Mouse (Mus musculus): Measurements from ENCODE around the gene Prlh. TPM values are rescaled to one million over a fixed set of nuclear protein-coding genes. Genes with fewer than 3 reads are reported as not detected.

Prlh gene
- not detected for total RNA-seq (2021)
- long read RNA-seq, experiment 1, result 0 reads
- long read RNA-seq, experiment 2, result 0 reads

DNA sequence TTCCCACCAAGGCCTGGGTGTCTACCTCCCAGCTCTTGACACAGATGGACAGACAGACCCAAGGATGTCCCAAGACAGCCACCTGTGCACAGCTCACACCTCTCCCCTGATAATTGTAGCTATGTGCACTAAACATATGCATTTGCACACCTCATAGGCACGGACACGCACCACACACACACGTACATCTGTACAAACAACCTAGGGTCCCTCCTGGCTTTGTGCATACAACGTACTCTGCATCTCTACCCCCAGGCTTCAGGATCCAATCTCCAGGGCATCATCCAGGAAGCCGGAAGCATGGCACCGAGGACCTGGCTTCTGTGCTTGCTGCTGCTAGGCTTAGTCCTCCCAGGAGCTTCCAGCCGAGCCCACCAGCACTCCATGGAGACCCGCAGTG, at the start of gene Prlh:
TSS of gene Prlh (plus strand) at position 301 of the 400 bp plus-strand sequence.
- no peak for DNase-seq

GRCm38 (mm10) chr1:90903211-90903945, 49.5 kb upstream of the Prlh start:
- no peak for DNase-seq

- DNase-seq, result peak; percentile 32
These were observed 48.9 kb upstream of the Prlh start for GRCm38 (mm10) chr1:90903971-90904458.

DNA sequence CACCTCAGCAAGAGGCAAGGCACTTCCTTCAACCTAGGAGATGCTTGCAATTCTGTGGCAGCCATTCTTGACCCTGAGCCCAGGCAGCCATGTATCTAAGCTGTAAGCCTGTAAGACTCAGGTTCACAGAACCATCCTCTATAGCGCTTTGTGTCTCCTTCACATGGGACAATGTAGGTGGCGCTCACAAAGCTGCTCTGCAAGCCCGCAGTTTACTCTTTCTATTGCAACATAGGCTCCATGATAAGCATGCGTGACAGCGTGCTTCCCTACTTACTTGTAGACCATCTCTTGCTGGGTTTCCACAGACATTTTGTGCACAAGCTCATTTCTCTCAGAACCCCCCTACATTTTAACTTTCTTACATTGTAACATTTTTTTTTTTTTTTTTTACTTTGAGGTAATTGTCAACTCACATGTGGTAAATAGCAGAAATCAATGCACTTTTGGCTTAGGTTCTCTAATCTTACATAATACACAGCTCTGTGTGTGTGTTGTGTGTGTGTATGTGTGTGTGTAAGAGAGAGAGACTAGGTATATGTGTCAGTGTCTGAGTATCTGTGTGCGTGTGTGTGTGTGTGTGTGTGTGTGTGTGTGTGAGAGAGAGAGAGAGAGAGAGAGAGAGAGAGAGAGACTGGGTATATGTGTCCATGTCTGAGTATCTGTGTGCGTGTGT, 48.0 kb upstream of the Prlh start:
- no peak for DNase-seq

DNA sequence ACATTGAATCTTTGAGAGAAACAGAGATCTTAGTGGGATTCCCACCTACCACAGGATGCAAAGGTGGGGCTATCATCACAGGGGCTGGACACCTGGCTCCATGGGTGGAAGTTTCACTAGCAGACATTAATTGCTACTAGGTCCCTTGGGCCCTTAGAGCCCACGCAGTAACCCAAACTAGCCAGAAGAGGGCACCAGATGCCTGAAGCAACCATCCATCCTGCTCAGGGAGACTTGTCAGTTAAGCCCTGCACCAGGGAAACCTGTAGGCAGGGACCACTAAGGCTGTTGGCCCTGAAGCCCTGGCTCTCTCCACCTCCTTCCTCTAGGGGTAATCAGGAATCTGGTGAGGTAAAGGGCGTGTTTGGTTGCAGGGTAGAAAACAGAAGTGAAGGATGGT, 46.6 kb upstream of the Prlh start:
- DNase-seq, result peak; percentile 48

DNA sequence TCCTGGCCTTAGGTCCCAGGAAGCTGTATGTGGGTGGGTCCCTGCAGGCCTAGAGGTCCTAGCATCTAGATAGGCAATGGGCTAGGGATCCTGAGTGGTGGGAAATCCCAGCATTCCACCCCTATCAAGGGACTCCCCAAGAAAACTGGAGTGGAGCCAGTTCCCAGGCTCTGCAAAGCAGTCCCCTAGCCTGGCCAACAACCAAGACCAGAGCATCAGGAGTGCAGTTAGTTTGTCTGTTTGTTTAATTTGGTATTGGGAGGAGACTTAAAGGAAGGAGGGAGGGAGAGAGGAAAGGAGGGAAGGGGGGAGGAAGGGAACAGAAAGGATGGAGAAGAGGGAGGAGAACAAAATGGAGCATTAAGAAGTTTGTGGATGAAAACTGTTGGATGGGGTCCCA, 43.7 kb upstream of the Prlh start:
- DNase-seq, result peak; percentile 36

- peak; percentile 62 for DNase-seq
These were observed 43.2 kb upstream of the Prlh start for GRCm38 (mm10) chr1:90909631-90910152.

GRCm38 (mm10) chr1:90913231-90913630, 39.7 kb upstream of the Prlh start:
- no peak for DNase-seq

GRCm38 (mm10) chr1:90914948-90915569, 37.8 kb upstream of the Prlh start, which contains the start of gene Mlph:
Gene Mlph (plus strand): TSS chr1:90915085.
- peak; percentile 26 for DNase-seq

DNA sequence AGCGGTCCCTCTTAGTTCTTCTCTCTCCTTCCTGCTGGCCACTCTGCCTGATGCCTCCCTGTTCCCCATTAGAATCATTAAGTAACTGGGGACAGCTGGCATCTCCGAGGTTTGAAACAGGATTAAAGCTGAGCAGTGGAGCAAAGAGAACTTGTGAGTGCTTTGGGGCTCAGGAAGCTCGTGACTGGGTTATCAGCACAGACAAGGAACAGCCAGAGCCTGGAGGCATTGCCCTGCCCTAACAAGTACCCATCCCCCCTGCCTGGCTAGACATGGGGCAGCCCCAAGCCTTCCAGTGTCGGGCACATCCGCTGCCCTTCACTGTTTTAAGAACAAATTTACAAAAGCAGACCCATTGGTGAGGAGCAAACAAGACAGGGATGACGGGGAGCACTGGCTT, 35.4 kb upstream of the Prlh start:
- DNase-seq, result no peak

DNA sequence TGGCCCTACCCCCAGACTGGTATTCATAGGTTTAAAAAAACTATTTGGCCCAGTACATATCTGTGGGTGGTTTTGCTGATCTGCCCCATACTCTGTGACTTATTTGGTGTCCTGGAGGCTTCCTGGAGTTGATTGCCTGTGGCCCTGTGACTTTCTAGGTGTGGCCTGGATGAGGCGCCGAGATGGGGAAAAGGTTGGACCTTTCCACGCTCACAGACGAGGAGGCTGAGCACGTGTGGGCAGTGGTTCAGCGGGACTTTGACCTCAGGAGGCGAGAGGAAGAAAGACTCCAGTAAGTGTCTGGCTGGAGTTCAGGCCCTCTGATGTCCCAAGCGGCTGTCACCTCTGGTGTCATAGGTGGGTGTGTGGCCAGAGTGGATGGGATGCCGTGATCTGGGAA, 31.2 kb upstream of the Prlh start:
- DNase-seq, result no peak

GRCm38 (mm10) chr1:90926030-90926429, 26.9 kb upstream of the Prlh start:
- DNase-seq, result no peak

DNA sequence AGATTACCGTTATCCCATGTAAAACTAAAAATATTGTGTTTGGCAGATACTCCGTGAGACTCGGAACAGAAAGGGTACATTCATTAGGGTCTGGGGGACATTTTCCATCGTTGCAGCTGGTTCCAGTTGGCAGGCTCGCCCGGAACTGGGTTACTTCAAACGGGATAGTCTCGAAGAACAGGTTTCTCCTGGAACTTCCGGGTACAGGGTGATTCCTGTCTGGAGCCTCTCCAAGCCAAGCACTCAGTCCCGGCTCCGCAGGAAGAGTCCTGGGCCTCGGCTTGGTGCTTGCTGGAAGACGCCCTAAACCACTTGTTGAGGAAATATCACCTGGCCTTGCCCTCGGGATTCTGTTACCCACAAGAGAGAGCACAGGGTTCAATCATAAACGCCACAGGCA, 25.6 kb upstream of the Prlh start:
- no peak for DNase-seq

DNA sequence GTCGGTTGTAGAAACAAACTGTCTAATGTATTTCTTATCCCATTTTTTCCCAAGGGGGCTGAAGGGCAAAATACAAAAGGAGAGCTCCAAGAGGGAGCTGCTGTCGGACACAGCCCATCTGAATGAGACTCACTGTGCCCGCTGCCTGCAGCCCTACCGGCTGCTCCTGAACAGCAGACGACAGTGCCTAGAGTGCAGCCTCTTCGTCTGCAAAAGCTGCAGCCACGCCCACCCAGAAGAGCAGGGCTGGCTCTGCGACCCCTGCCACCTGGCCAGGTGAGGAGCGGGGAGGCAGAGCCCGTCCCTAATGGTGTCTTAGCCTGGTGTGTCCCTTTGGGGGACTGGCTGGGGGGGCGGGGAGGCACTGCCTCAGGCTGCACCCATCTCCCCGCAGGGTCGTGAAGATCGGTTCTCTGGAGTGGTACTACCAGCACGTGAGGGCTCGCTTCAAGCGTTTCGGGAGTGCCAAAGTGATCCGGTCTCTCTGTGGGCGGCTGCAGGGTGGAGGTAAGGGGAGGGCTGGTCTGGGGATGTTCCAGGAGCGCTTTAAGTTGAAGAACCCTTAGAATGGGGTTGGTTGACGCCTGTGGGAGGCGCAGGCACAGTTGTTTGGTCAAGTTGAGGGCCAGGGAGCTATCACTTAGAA, 24.9 kb upstream of the Prlh start:
- no peak for DNase-seq

DNA sequence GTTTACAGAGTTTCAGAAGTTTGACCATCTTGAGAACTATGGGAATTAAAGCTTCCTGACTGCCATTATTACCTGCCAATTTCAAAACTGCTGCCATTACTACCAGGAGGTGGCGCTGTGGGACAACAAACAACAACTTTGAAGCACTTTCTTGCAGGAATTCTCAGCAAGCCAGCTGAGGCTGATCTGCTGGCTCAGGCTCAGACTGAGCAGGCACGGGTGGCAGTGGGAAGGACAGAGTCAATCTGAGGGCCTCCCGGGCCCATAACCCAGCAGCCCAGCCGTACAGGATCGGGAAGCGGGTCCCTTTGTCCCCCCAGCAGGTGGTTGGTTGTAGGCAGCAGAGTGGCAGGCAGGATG, 24.4 kb upstream of the Prlh start:
- peak; percentile 89 for DNase-seq

GRCm38 (mm10) chr1:90933001-90933400, 19.9 kb upstream of the Prlh start:
- no peak for DNase-seq

GRCm38 (mm10) chr1:90936990-90937389, 15.9 kb upstream of the Prlh start:
- DNase-seq, result no peak

DNA sequence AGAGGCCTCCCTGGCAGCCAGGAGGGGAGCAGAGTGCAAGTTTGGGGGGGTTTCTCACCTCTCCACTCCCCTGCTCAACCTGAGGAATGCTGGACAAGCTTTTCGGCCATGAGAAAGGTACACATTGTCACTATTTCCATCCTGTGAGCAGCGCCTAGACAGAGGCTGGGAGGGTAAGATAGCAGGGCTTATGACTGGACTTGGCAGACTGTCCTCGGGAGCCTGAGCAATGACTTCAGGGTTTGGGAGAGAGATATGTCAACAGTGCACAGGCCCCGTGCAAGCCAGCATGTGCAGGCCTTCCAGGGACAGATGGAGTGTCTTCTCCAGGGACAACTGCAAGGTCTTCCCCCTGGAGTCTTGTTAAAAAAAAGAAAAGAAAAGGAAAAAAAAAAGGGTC, 12.9 kb upstream of the Prlh start:
- DNase-seq, result no peak

GRCm38 (mm10) chr1:90945171-90945570, 7.7 kb upstream of the Prlh start:
- DNase-seq, result no peak

GRCm38 (mm10) chr1:90947252-90947651, 5.7 kb upstream of the Prlh start:
- DNase-seq, result no peak

DNA sequence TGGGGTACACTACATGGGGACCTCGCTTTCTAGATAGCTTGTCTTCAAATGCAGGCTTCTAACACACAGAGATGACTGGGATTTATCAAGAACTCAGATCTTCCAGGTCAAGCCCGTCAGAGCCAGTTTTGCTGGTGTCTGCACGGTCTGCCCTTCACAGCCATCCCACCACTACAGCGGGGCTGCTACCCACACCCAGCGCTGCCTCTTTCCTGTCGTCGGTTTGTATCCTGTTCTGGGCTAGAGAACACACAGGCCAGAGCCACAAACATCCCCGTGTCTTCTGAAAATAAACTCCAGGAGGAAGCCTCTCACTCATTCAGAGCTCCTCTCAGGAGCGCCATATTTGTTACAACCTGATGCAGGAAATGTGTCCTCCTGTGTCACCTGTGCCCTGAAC, 3.6 kb upstream of the Prlh start:
- DNase-seq, result no peak

DNA sequence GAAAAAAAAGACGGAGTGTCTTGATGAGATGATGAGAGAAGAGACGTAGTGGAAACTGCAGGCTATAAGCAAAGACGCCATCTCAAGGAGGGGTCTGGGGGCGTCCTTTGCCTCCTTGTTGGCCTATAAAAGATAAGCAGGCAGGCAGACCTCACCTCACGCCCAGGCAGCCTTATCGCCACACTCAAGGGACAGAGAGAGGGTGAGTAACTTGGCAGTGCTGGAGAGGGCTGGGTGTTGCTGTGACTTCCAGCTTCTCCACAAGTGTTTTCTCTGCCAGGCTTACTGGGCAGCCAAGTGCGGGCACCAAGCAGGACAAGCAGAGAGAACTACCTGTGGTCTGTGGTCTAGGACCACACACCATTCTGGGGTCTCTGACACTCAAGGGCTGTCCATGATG, 1.2 kb upstream of the Prlh start:
- DNase-seq, result no peak

DNA sequence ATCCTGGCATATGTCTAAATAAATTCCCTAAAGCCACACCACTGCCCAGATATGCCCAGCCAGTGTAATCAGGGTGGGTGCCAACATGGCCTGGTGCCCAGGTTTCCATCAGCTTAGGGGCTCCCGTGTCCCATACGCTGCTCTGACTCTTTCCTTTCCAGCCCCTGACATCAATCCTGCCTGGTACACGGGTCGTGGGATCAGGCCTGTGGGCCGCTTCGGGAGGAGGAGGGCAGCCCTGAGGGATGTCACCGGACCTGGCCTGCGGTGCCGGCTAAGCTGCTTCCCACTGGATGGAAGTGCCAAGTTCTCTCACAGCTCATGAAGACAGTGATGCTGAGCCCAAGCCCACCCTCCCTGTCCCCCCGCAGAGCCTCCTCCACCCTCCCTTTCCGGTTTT, 780 bp downstream of the Prlh start:
- no peak for DNase-seq
